Mouse (Mus musculus): Measurements from ENCODE around the gene Sv2c.

- TF ChIP-seq CTCF (conservative IDR thresholded peaks at IDR 0.05; ENCODE audit: insufficient read depth, insufficient read length, low read depth, low read length) (no peak), POLR2A (IDR thresholded peaks at IDR 0.05; ENCODE audit: low read depth, low read length) (no peak)
Observed at GRCm38 (mm10) chr13:95994705-95995703, 137.4 kb downstream of the Sv2c start.

Data from kidney, adult 2 months (tissue).